Mouse (Mus musculus): Measurements from ENCODE around the gene Gm37240. TPM values are rescaled to one million over a fixed set of nuclear protein-coding genes. Genes with fewer than 3 reads are reported as not detected.

Gm37240 gene
- polyA plus RNA-seq, 1 experiment from 2014 or later: 0.67 TPM

DNA sequence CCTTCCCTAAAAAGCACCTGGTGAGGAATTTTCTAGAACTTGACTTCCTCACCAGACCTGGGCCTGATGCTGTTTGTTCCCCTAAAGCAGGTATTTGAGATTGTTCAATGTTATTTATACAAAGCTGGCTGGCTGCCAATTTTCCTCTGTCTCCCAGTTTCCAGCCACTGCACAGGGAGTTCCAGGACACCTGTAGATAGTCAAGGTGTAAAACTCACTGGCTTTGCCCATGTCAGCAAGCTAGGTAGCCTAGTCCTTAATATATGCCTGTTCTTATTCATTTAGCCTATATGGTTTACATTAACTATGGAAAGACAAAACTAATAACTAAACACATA, 44.5 kb downstream of the Gm37240 start:
- no peaks in the 10 kb centered on the region for H3K36me3 ChIP-seq (ENCODE audit: control insufficient read depth, insufficient read depth, low read length)
- no peak overlapping the region for H3K4me3 ChIP-seq (ENCODE audit: low read depth, low read length)
- no peak for DNase-seq (ENCODE audit: low spot score, missing footprints)
- no peak overlapping the region for H3K9ac ChIP-seq (ENCODE audit: low read length)
- H3K27ac ChIP-seq (ENCODE audit: low read depth, low read length): no peak overlapping the region
- no peaks in the 10 kb centered on the region for H3K27me3 ChIP-seq (ENCODE audit: control insufficient read depth, insufficient read depth, low read length)
- no peaks in the 10 kb centered on the region for H3K9me3 ChIP-seq (ENCODE audit: control insufficient read depth, low read length)
- ATAC-seq (ENCODE audit: low FRiP score): no peak
- H3K4me1 ChIP-seq (ENCODE audit: control insufficient read depth, insufficient read depth, low read length): no peaks in the 10 kb centered on the region
- no peak overlapping the region for H3K4me2 ChIP-seq

DNA sequence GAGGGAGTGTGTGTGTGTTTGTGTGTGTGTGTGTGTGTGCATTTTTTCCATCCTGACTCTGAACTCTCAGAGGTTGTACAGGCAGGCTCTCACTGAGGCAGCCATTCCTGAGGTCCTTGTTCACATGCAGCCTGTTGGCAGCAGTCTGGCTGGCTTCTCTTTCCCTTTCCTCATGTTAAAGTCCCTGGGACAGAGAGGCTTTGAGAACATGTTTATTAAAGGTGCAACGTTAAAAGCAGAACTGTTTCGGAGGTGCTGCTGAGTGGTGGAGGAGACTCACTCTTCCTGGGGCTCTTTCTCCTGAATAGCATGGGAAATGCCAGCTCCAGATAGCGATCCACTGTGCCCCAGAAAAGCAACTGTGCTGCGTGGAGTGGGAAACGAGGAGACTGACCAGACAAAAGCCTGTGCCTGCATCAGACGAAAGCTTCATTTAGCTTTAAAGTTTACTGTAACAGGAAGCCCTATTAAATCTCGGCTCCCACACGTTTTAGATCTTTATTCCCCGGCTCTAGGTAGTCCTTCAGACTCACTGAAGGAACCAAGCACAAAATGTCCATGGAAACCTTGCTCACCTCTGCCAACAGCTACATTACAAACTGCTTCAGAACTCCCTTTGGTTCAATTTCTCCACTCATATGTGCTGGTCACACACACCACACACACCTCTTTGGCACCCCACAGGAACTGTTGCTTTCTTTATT, 45.0 kb downstream of the Gm37240 start:
- H3K4me1 ChIP-seq (ENCODE audit: control insufficient read depth, insufficient read depth, low read length): no peaks in the 10 kb centered on the region
- no peaks in the 10 kb centered on the region for H3K9me3 ChIP-seq (ENCODE audit: control insufficient read depth, low read length)
- DNase-seq (ENCODE audit: low spot score, missing footprints): no peak
- H3K4me3 ChIP-seq (ENCODE audit: low read depth, low read length): no peak overlapping the region
- no peak overlapping the region for H3K4me2 ChIP-seq
- no peak overlapping the region for H3K27ac ChIP-seq (ENCODE audit: low read depth, low read length)
- no peaks in the 10 kb centered on the region for H3K36me3 ChIP-seq (ENCODE audit: control insufficient read depth, insufficient read depth, low read length)
- no peaks in the 10 kb centered on the region for H3K27me3 ChIP-seq (ENCODE audit: control insufficient read depth, insufficient read depth, low read length)
- H3K9ac ChIP-seq (ENCODE audit: low read length): no peak overlapping the region
- ATAC-seq (ENCODE audit: low FRiP score): no peak
- WGBS: 57% methylated on average over 9 of the region's 9 CpGs

DNA sequence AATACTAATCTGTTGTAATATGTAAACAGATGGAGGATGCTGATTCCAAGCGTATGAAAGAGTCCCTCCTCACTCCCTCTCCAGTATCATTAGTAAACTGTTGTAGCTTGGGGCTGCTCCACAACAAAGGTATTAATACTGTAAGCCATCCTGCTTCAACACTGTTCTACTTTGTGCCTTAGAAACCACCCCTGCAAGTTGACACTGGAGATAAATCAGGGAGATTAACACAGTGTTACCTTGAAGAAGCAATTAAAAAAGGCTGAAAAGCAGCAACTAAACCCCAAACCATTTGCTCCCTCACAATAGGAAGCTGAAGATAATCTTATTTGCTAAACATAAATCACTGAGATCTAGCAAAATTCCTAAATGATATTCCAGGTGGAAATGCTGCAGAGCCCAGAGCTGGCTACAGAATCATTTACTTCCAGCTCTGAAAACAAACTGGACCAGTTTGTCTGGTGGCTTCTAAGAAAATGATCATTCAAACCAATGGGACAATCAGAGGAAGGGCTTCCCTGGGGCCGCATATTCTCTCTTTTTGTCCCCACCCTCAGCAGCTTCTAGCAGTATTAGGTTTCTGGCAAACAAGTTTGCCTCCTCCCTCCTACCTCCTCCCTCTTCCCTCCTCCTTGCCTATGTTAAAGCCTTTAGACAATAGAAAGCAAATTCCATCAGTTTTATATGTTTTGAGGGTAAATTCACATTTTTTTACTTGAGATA, 45.7 kb downstream of the Gm37240 start:
- Histone ChIP-seq H3K9ac (ENCODE audit: low read length) (no peak overlapping the region), H3K27me3 (ENCODE audit: control insufficient read depth, insufficient read depth, low read length) (no peaks in the 10 kb centered on the region), H3K4me3 (ENCODE audit: low read depth, low read length) (no peak overlapping the region), H3K36me3 (ENCODE audit: control insufficient read depth, insufficient read depth, low read length) (no peaks in the 10 kb centered on the region), H3K9me3 (ENCODE audit: control insufficient read depth, low read length) (no peaks in the 10 kb centered on the region), H3K4me1 (ENCODE audit: control insufficient read depth, insufficient read depth, low read length) (no peaks in the 10 kb centered on the region), H3K27ac (ENCODE audit: low read depth, low read length) (no peak overlapping the region), H3K4me2 (no peak overlapping the region)
- ATAC-seq (ENCODE audit: low FRiP score) (no peak), DNase-seq (ENCODE audit: low spot score, missing footprints) (no peak)
- WGBS: 34% methylated on average over 2 of the region's 2 CpGs

DNA sequence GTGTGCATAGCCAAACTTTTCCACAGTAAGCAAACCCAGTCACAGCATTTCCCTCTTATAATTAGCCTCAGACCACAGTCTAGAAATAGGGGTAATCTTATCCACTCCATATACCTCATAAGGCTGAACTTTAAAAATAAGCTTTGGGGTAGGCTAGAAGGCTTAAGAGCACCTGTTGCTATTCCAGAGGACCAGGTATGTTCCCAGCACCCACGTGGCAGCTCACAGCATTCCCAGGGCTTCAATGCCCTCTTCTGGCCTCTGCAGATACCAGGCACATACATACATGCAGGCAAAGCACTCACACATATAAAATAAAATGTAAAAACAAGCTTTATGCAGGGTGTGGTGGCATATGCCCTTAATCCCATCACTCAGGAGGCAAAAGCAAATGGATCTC, 53.7 kb downstream of the Gm37240 start:
- Histone ChIP-seq H3K4me3 (ENCODE audit: low read depth, low read length) (no peak overlapping the region), H3K4me2 (no peak overlapping the region)
- ATAC-seq (ENCODE audit: low FRiP score): no peak

DNA sequence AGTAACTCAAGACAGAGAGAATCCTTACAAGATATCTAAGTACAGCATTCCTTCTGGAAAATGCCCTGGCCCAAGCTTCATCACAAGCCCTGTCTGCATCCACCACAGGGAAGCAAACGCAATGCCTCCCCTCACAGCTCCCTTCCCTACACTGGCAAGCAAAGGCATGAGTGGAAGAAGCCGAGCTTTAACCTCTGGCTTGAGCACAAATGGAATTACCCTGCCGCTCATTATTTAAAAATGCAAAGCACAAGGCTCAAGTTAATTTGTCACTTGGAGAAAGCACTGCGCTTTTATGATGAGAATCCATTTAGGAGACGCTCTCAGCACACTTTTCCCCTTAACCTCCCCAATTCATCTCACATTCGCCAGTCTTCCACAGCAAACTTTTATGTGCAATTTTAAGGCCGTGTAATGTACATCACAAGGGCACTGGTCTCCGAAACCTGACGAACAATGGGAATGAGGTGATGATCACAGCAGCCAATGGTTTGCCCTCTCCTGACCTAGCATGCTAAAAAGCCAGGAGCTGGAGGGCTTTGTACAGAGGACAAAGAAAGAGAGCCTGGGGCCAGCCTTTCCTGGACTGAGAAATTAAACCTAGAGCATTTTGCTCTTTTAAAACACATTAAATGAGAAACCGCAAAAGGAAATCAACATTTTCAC, 54.7 kb downstream of the Gm37240 start:
- H3K4me3 ChIP-seq (ENCODE audit: low read depth, low read length): no peak overlapping the region
- H3K4me2 ChIP-seq: no peak overlapping the region
- WGBS: 70% methylated on average over 10 of the region's 10 CpGs
- H3K27ac ChIP-seq (ENCODE audit: low read depth, low read length): no peak overlapping the region
- no peaks in the 10 kb centered on the region for H3K36me3 ChIP-seq (ENCODE audit: control insufficient read depth, insufficient read depth, low read length)
- peaks cover 3% of the 10 kb centered on the region; the same call in 1 of the 2 replicates for H3K4me1 ChIP-seq (ENCODE audit: control insufficient read depth, insufficient read depth, low read length)
- no peak for ATAC-seq (ENCODE audit: low FRiP score)
- no peaks in the 10 kb centered on the region for H3K9me3 ChIP-seq (ENCODE audit: control insufficient read depth, low read length)
- H3K27me3 ChIP-seq (ENCODE audit: control insufficient read depth, insufficient read depth, low read length): no peaks in the 10 kb centered on the region
- DNase-seq (ENCODE audit: low spot score, missing footprints): no peak
- H3K9ac ChIP-seq (ENCODE audit: low read length): no peak overlapping the region

More for the DNA sequence above, 53.7 kb downstream of the Gm37240 start:
- Histone ChIP-seq H3K27me3 (ENCODE audit: control insufficient read depth, insufficient read depth, low read length) (no peaks in the 10 kb centered on the region), H3K4me1 (ENCODE audit: control insufficient read depth, insufficient read depth, low read length) (peaks cover 3% of the 10 kb centered on the region; the same call in 1 of the 2 replicates), H3K9me3 (ENCODE audit: control insufficient read depth, low read length) (no peaks in the 10 kb centered on the region), H3K36me3 (ENCODE audit: control insufficient read depth, insufficient read depth, low read length) (no peaks in the 10 kb centered on the region), H3K27ac (ENCODE audit: low read depth, low read length) (no peak overlapping the region), H3K9ac (ENCODE audit: low read length) (no peak overlapping the region)
- WGBS: 72% methylated on average over 1 of the region's 1 CpGs
- DNase-seq (ENCODE audit: low spot score, missing footprints): no peak

DNA sequence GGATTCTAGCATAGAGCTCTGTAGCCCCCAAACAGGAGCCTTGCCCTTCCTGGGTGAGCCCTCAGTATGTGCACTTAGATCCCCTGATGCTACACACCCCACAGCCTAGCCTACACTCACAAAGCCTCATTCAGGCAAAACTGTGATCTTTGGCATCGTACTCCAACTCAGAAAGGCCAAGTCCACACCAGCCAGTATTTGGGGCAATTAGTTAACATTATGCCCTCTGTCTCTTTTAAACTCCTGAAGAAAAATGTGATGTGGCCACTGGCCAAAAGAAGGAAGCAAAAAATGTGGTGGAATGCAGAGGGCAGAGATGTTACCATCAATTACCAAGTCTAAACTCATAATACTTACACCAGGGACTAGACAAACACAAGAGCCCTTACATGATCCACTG, 55.5 kb downstream of the Gm37240 start:
- H3K9ac ChIP-seq (ENCODE audit: low read length): no peak overlapping the region
- H3K4me2 ChIP-seq: no peak overlapping the region
- ATAC-seq (ENCODE audit: low FRiP score) (no peak), DNase-seq (ENCODE audit: low spot score, missing footprints) (no peak)
- H3K4me3 ChIP-seq (ENCODE audit: low read depth, low read length): no peak overlapping the region
- no peaks in the 10 kb centered on the region for H3K9me3 ChIP-seq (ENCODE audit: control insufficient read depth, low read length)
- H3K4me1 ChIP-seq (ENCODE audit: control insufficient read depth, insufficient read depth, low read length): peaks cover 3% of the 10 kb centered on the region; the same call in 1 of the 2 replicates
- whole genome bisulfite sequencing: 82% methylated on average over 1 of the region's 1 CpGs
- H3K36me3 ChIP-seq (ENCODE audit: control insufficient read depth, insufficient read depth, low read length): no peaks in the 10 kb centered on the region
- H3K27ac ChIP-seq (ENCODE audit: low read depth, low read length): no peak overlapping the region
- no peaks in the 10 kb centered on the region for H3K27me3 ChIP-seq (ENCODE audit: control insufficient read depth, insufficient read depth, low read length)

GRCm38 (mm10) chr3:85829047-85829446, 58.3 kb downstream of the Gm37240 start:
- no peak overlapping the region for H3K27ac ChIP-seq (ENCODE audit: low read depth, low read length)
- DNase-seq (ENCODE audit: low spot score, missing footprints): no peak
- WGBS: 78% methylated on average over 4 of the region's 4 CpGs
- ATAC-seq (ENCODE audit: low FRiP score): no peak
- no peaks in the 10 kb centered on the region for H3K27me3 ChIP-seq (ENCODE audit: control insufficient read depth, insufficient read depth, low read length)
- H3K36me3 ChIP-seq (ENCODE audit: control insufficient read depth, insufficient read depth, low read length): no peaks in the 10 kb centered on the region
- H3K4me3 ChIP-seq (ENCODE audit: low read depth, low read length): no peak overlapping the region
- no peak overlapping the region for H3K4me2 ChIP-seq
- no peaks in the 10 kb centered on the region for H3K9me3 ChIP-seq (ENCODE audit: control insufficient read depth, low read length)
- H3K9ac ChIP-seq (ENCODE audit: low read length): no peak overlapping the region
- peaks cover 3% of the 10 kb centered on the region; the same call in 1 of the 2 replicates for H3K4me1 ChIP-seq (ENCODE audit: control insufficient read depth, insufficient read depth, low read length)

DNA sequence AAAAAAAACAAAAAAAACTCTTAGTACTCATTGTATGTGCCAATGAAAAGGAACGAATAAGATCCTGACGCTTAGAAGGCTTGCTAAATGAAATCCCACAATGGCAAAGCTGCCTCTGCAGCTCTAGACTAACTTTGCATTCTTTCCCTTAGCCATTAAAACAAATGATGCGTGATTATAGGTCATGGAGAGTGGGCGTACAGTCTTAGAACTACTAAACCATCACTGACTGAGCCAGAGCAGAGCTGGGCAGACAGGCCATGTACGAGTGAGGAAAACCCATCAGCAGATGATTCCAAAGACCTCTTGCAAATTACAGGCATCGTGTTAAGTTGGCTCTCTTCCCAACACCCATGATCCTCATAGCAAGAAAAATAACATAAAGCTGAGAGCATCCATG, 59.5 kb downstream of the Gm37240 start:
- Histone ChIP-seq H3K27ac (ENCODE audit: low read depth, low read length) (no peak overlapping the region), H3K9me3 (ENCODE audit: control insufficient read depth, low read length) (no peaks in the 10 kb centered on the region), H3K27me3 (ENCODE audit: control insufficient read depth, insufficient read depth, low read length) (no peaks in the 10 kb centered on the region), H3K36me3 (ENCODE audit: control insufficient read depth, insufficient read depth, low read length) (no peaks in the 10 kb centered on the region), H3K4me1 (ENCODE audit: control insufficient read depth, insufficient read depth, low read length) (peaks cover 3% of the 10 kb centered on the region; the same call in 1 of the 2 replicates), H3K4me2 (no peak overlapping the region), H3K4me3 (ENCODE audit: low read depth, low read length) (no peak overlapping the region), H3K9ac (ENCODE audit: low read length) (no peak overlapping the region)
- no peak for DNase-seq (ENCODE audit: low spot score, missing footprints)
- 78% methylated on average over 6 of the region's 6 CpGs for WGBS
- no peak for ATAC-seq (ENCODE audit: low FRiP score)

GRCm38 (mm10) chr3:85827283-85827682, 60.0 kb downstream of the Gm37240 start:
- H3K4me1 ChIP-seq (ENCODE audit: control insufficient read depth, insufficient read depth, low read length): no peaks in the 10 kb centered on the region
- no peak overlapping the region for H3K9ac ChIP-seq (ENCODE audit: low read length)
- H3K4me2 ChIP-seq: no peak overlapping the region
- H3K36me3 ChIP-seq (ENCODE audit: control insufficient read depth, insufficient read depth, low read length): no peaks in the 10 kb centered on the region
- no peaks in the 10 kb centered on the region for H3K27me3 ChIP-seq (ENCODE audit: control insufficient read depth, insufficient read depth, low read length)
- no peaks in the 10 kb centered on the region for H3K9me3 ChIP-seq (ENCODE audit: control insufficient read depth, low read length)
- 87% methylated on average over 4 of the region's 4 CpGs for WGBS
- ATAC-seq (ENCODE audit: low FRiP score): no peak
- DNase-seq (ENCODE audit: low spot score, missing footprints): no peak
- H3K27ac ChIP-seq (ENCODE audit: low read depth, low read length): no peak overlapping the region
- no peak overlapping the region for H3K4me3 ChIP-seq (ENCODE audit: low read depth, low read length)

Data from midbrain, embryonic 11.5 days (tissue).